Mouse (Mus musculus) midbrain, postnatal 0 days (tissue): ENCODE measurements around the gene Hspg2. TPM values are rescaled to one million over a fixed set of nuclear protein-coding genes. Genes with fewer than 3 reads are reported as not detected.

ENCODE experiments used
- ATAC-seq: fragments of 200-750 bp; cut with Nextera tagmentation; 2 replicates; pipeline ENCODE4 v1.8.0; 2017; ENCODE audit warnings: moderate number of reproducible peaks, mild to moderate bottlenecking, moderate TSS enrichment, moderate library complexity; ENCODE audit not compliant: low FRiP score
- DNase-seq: peaks from one replicate; pipeline ENCODE4 v3.0.0-alpha.2; 2015; ENCODE audit warnings: low spot score
- H3K27ac ChIP-seq: fragments of 300-500 bp; sonication (generic); 2 replicates; pipeline ENCODE4 v1.5.1; 2014; ENCODE audit warnings: low read depth, mild to moderate bottlenecking, low read length, mixed read lengths
- H3K27me3 ChIP-seq: fragments of 300-500 bp; sonication (generic); 2 replicates; pipeline ENCODE4 v1.6.1; 2014; ENCODE audit warnings: low read length, control low read depth, mixed read lengths; ENCODE audit not compliant: insufficient read depth
- H3K36me3 ChIP-seq: fragments of 300-500 bp; sonication (generic); 2 replicates; pipeline ENCODE4 v1.6.1; 2014; ENCODE audit warnings: low read length, control low read depth, mixed read lengths; ENCODE audit not compliant: insufficient read depth
- H3K4me1 ChIP-seq: fragments of 300-500 bp; sonication (generic); 2 replicates; pipeline ENCODE4 v1.6.1; 2014; ENCODE audit warnings: mild to moderate bottlenecking, control low read depth, antibody characterized with exemption, low read length, mixed read lengths; ENCODE audit not compliant: insufficient read depth
- H3K4me2 ChIP-seq: fragments of 300-500 bp; sonication (generic); 2 replicates; pipeline ENCODE4 v1.6.1; 2014; ENCODE audit warnings: low read depth, mild to moderate bottlenecking, low read length, mixed read lengths; ENCODE audit not compliant: poor library complexity, severe bottlenecking
- H3K4me3 ChIP-seq: fragments of 300-500 bp; sonication (generic); 2 replicates; pipeline ENCODE4 v1.5.1; 2014; ENCODE audit warnings: low read depth, mild to moderate bottlenecking, low read length, moderate library complexity
- H3K9ac ChIP-seq: fragments of 300-500 bp; sonication (generic); replicated peaks from 2 replicates; pipeline ENCODE4 v1.6.1; 2014; ENCODE audit warnings: mild to moderate bottlenecking, low read length, moderate library complexity, mixed read lengths; ENCODE audit not compliant: poor library complexity, severe bottlenecking
- H3K9me3 ChIP-seq: fragments of 300-500 bp; sonication (generic); 2 replicates; pipeline ENCODE4 v1.6.1; 2016; ENCODE audit warnings: low read length, control low read depth
- CTCF ChIP-seq: IDR thresholded peaks from 2 replicates; pipeline ENCODE4 v1.5.1; 2016; ENCODE audit warnings: antibody characterized with exemption, mild to moderate bottlenecking
- WGBS: fragments of 180-500 bp; shearing (Covaris S2); extraction: QIAGEN DNeasy Blood & Tissue Kit; methylation state at CpG from one replicate; pipeline ENCODE4 v1.1.7; 2014; 5-methylcytosine and 5-hydroxymethylcytosine counted together
- polyA plus RNA-seq: library from polyadenylated mRNA; unstranded; fragments of >200 nt; fragmentation: Nextera tagmentation; extraction: Ambion mirVana; gene quantifications from 2 replicates; pipeline ENCODE4 v1.2.1, GENCODE M21; 2015
- total RNA-seq: library from RNA; depleted of rRNA; stranded (reverse); fragments of >200 nt; gene quantifications from 2 replicates; pipeline ENCODE4 v1.2.3, GENCODE M21; 2014

The Hspg2 gene
- total and polyA plus RNA-seq, 2 experiments from 2014 or later: 2.2 to 30.5 TPM

GRCm38 (mm10) chr4:137518746-137519145 is 50.2 kb downstream of the Hspg2 start:
- TF ChIP-seq CTCF: no peak
- WGBS: 93% methylated on average over 14 of the region's 14 CpGs
- no peaks in the 10 kb centered on the region for H3K9me3 ChIP-seq
- no peak overlapping the region for H3K4me3 ChIP-seq
- DNase-seq (no peak), ATAC-seq (no peak)
- no peaks in the 10 kb centered on the region for H3K36me3 ChIP-seq
- no peak overlapping the region for H3K9ac ChIP-seq
- H3K4me2 ChIP-seq: no peak overlapping the region
- H3K27ac ChIP-seq: no peak overlapping the region
- no peaks in the 10 kb centered on the region for H3K4me1 ChIP-seq
- no peaks in the 10 kb centered on the region for H3K27me3 ChIP-seq

DNA sequence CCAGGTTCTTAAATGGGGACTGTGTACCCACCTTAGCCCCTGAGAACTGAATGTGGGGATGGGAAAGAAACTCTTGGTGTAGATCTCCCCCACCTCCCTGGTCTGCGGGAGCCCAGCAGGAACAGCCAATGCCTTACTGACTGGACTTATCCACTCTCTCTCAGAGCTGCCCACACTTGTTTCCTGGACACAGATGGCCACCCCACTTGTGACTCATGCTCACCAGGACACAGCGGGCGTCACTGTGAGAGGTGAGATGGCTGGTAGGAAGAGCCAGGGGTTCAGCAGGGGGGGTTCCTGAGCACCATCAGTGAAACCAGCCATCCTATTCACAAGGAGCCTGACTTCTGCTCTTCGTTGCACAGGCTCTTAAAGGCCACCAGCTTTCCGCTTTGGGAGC is 51.8 kb downstream of the Hspg2 start:
- Histone ChIP-seq H3K9me3 (no peaks in the 10 kb centered on the region), H3K27ac (no peak overlapping the region), H3K9ac (no peak overlapping the region), H3K4me3 (no peak overlapping the region), H3K36me3 (no peaks in the 10 kb centered on the region), H3K4me1 (no peaks in the 10 kb centered on the region), H3K27me3 (no peaks in the 10 kb centered on the region), H3K4me2 (no peak overlapping the region)
- DNase-seq: no peak
- 92% methylated on average over 5 of the region's 5 CpGs for WGBS
- no peak for ATAC-seq
- TF ChIP-seq CTCF: no peak

GRCm38 (mm10) chr4:137521966-137522365 is 53.4 kb downstream of the Hspg2 start:
- no peak overlapping the region for H3K4me3 ChIP-seq
- H3K36me3 ChIP-seq: no peaks in the 10 kb centered on the region
- H3K9ac ChIP-seq: no peak overlapping the region
- TF ChIP-seq CTCF: no peak
- no peaks in the 10 kb centered on the region for H3K4me1 ChIP-seq
- H3K27me3 ChIP-seq: no peaks in the 10 kb centered on the region
- ATAC-seq (no peak), DNase-seq (no peak)
- no peak overlapping the region for H3K27ac ChIP-seq
- H3K9me3 ChIP-seq: no peaks in the 10 kb centered on the region
- H3K4me2 ChIP-seq: no peak overlapping the region
- 89% methylated on average over 11 of the region's 11 CpGs for WGBS

- WGBS: 95% methylated on average over 1 of the region's 1 CpGs
- H3K9ac ChIP-seq: no peak overlapping the region
- DNase-seq (no peak), ATAC-seq (no peak)
- H3K4me2 ChIP-seq: no peak overlapping the region
- H3K27me3 ChIP-seq: no peaks in the 10 kb centered on the region
- no peaks in the 10 kb centered on the region for H3K9me3 ChIP-seq
- no peaks in the 10 kb centered on the region for H3K4me1 ChIP-seq
- H3K4me3 ChIP-seq: no peak overlapping the region
- TF ChIP-seq CTCF: no peak
- no peak overlapping the region for H3K27ac ChIP-seq
- H3K36me3 ChIP-seq: no peaks in the 10 kb centered on the region
Observed at GRCm38 (mm10) chr4:137525426-137525825, 56.9 kb downstream of the Hspg2 start.

DNA sequence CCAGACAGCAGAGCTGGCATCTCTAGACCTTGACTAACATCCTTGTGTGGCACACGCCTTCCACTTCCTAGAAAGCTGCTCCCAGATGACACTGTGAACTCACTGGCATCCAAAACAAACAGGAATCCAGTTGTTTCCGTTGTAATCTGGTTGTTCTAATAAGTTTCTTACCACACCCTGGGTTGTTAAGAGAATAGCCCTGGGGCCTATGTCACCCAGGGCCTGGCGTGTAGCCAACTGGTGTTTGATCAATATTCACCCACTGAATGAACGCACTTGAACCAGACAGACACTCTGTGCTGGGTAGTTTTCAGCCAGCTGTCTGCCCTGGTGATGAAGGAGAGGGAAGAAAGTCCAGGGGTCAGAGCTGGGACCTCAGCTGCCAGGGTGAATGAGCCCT is 58.8 kb downstream of the Hspg2 start:
- H3K4me2 ChIP-seq: no peak overlapping the region
- H3K36me3 ChIP-seq: no peaks in the 10 kb centered on the region
- no peak for DNase-seq
- H3K9ac ChIP-seq: no peak overlapping the region
- H3K4me1 ChIP-seq: no peaks in the 10 kb centered on the region
- TF ChIP-seq CTCF: no peak
- no peak overlapping the region for H3K4me3 ChIP-seq
- ATAC-seq: no peak
- no peaks in the 10 kb centered on the region for H3K27me3 ChIP-seq
- 65% methylated on average over 4 of the region's 4 CpGs for WGBS
- H3K9me3 ChIP-seq: no peaks in the 10 kb centered on the region
- H3K27ac ChIP-seq: no peak overlapping the region

GRCm38 (mm10) chr4:137527872-137528271 is 59.3 kb downstream of the Hspg2 start:
- Histone ChIP-seq H3K4me3 (no peak overlapping the region), H3K27me3 (no peaks in the 10 kb centered on the region), H3K4me1 (no peaks in the 10 kb centered on the region), H3K36me3 (no peaks in the 10 kb centered on the region), H3K9me3 (no peaks in the 10 kb centered on the region), H3K27ac (no peak overlapping the region), H3K9ac (no peak overlapping the region), H3K4me2 (no peak overlapping the region)
- ATAC-seq: no peak
- no peak for TF ChIP-seq CTCF
- DNase-seq: no peak
- WGBS: 91% methylated on average over 6 of the region's 6 CpGs

DNA sequence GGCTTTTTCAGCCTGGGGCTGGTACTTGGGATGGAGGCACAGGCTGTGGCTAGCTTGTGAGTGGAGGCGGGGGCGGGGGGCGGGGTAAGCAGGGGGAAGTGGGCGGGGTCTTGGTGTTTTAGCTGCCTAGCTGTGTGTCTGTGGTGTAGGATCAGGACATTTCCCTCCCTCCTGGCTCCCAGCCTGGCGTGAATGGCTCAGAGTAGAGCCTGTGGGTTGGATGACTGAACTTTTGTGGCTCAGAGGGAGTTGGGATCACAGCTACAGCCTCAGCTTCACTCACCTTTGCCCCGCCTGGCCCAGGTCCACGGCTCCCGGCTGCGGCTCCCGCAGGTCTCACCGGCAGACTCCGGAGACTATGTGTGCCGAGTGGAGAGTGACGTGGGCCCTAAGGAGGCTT is 71.8 kb downstream of the Hspg2 start:
- H3K27me3 ChIP-seq: no peaks in the 10 kb centered on the region
- no peak overlapping the region for H3K4me2 ChIP-seq
- no peak overlapping the region for H3K27ac ChIP-seq
- H3K9ac ChIP-seq: no peak overlapping the region
- H3K4me1 ChIP-seq: no peaks in the 10 kb centered on the region
- 72% methylated on average over 14 of the region's 14 CpGs for WGBS
- no peaks in the 10 kb centered on the region for H3K36me3 ChIP-seq
- H3K9me3 ChIP-seq: no peaks in the 10 kb centered on the region
- no peak overlapping the region for H3K4me3 ChIP-seq
- no peak for TF ChIP-seq CTCF
- ATAC-seq (no peak), DNase-seq (no peak)
